ENCODE assay signal across 18 mouse cellular contexts in genomic region chr7:137860520-137860919, GRCm38 (mm10).
"Had no signal": no experiment of that assay in that cellular context is flagged by ENCODE, and none has a peak within 500 bp of the region (broad histone marks: within the 10 kb centered on the region; RNA-seq: fewer than 3 reads in every experiment).

No protein-coding gene starts in this region.

- H3K4me2 ChIP-seq: limb, embryonic 13.5 days; midbrain, embryonic 11.5 days; midbrain, embryonic 15.5 days; neural tube, embryonic 12.5 days; stomach, embryonic 15.5 days had no signal

- H3K27me3 ChIP-seq: limb, embryonic 13.5 days; midbrain, embryonic 15.5 days; neural tube, embryonic 12.5 days; stomach, embryonic 15.5 days had no signal

- H3K36me3 ChIP-seq: limb, embryonic 13.5 days; midbrain, embryonic 15.5 days; neural tube, embryonic 12.5 days; stomach, embryonic 15.5 days had no signal

- ATAC-seq: midbrain, embryonic 15.5 days had no signal

- H3K9ac ChIP-seq: limb, embryonic 13.5 days; liver, embryonic 14.5 days; midbrain, embryonic 15.5 days; neural tube, embryonic 12.5 days; stomach, embryonic 15.5 days had no signal

- DNase-seq: kidney, adult 11 months; kidney, adult 9 months; kidney, postnatal 36 days; layer of hippocampus, adult 9-11 months; left cerebral cortex, postnatal 4 days; lung, adult 18-20 months; retina, postnatal 1 day; right cerebral cortex, postnatal 4 days; spleen, adult 18-20 months; thymus, adult 2 months; thymus, postnatal 25 days had no signal

- H3K9me3 ChIP-seq: limb, embryonic 13.5 days; midbrain, embryonic 15.5 days; neural tube, embryonic 12.5 days; stomach, embryonic 15.5 days had no signal

- H3K4me1 ChIP-seq: stomach, embryonic 15.5 days had no signal

- H3K27ac ChIP-seq: kidney, postnatal 0 days; limb, embryonic 13.5 days; liver, embryonic 14.5 days; midbrain, embryonic 15.5 days; neural tube, embryonic 12.5 days; stomach, embryonic 15.5 days had no signal

- H3K4me3 ChIP-seq: limb, embryonic 13.5 days; midbrain, embryonic 15.5 days; neural tube, embryonic 12.5 days; stomach, embryonic 15.5 days had no signal
